Mouse (Mus musculus) c-Kit-positive CD71-positive TER-119-negative erythroid progenitor cells, embryonic 14.5 days (primary cell): Measurements from ENCODE around the gene Mgam.
A peak's percentile ranks its signal among the peaks of the same experiment; 100 is the strongest.
"Not testable (repeated sequence)": the region's sequence is repeated elsewhere in the genome, so short reads cannot be mapped to it uniquely, and the experiment has no call there.

Experiments
- DNase-seq: peaks from one replicate; pipeline ENCODE4 v3.0.0-alpha.2; 2013; ENCODE audit warnings: low read depth

Mgam gene

DNA sequence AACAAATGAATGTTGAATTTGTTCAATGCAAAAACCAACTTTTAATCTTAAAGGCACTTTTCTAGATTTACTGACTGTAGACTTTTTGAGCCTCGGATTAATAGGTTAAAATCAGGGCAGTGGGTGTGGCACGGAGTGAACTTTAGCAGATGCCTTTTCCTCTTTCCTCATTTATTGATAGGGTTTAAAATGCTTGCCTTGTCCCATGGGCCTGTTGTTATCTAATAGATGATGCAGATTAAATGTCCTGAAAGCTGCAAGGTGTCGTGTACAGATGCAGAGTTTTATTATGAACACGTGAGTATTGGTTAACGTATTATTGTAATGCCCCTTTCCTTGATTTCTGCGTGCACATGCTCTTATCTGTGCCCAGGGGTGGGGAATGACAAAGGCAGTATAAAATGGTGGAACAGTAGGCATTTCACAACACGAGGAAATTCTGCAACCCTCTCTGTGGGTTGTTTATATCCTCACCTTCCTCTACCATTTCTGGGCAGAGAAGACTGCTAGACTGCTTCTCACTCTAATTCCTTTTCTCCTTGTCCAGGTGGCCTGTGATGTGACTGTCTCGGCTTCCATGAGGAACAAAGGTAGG, at the start of gene Mgam:
Gene Mgam (plus strand): TSS at position 426 of the 595 bp plus-strand sequence.
- DNase-seq: no peak

DNA sequence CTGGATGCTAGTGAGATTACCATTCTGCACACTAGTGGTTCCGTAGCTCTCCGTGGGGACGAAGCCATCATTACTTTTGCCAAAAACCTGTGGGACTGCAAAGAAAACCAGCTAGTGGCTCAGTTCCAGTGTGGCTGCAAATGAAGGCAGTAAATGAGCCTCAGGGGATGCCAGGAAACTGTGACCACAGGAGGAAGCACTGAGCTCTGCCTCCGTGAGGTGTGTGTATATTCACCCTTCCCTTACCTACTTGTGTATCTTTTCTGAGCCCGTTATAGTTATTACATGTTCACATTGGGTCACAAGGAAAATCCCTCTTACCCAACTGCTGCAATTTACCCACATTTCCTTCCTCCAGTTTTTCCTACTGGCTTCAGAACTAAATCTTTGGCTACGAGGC, 44.3 kb upstream of the Mgam start:
- no peak for DNase-seq

DNA sequence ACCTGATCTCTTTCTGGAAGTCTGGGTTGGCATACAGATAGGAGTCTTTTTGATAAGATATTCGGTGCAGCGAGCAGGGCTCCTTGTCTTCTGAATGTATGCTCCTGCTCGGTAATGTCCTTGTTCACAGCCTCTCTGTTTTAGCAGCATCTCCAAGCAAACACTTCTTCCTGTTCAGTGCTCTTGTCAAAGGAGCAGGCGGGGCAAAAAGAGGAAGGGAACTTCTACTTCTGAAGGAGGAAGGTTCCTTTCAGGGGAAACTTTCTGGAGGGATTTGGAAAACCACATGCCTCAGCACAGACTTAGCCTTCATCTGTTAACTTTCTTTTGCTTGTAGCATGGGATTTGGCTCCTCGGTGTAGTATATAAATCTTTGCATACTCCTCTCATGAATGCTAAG, 43.0 kb upstream of the Mgam start, which contains the start of gene Clec5a:
Gene Clec5a (minus strand): TSS at position 177 of the 400 bp plus-strand sequence.
- DNase-seq: no peak

DNA sequence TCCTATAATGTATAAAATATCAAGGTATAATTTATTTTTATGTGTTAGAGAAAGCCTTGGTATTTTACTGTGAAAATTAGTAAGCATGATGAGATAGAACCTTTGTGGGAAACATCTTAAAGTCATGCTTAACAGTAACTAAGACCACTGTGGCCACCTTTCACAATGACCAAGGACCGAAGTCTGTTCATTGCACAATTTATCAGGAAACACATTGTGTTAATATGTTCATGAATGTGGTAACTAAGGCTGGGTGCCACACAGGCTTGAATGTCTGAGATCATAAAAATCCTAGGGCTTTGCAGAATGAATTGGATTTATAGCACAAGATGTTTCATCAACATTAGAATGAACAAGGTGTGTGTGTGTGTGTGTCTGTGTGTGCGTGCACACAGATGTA, 40.3 kb upstream of the Mgam start:
- DNase-seq: no peak

DNA sequence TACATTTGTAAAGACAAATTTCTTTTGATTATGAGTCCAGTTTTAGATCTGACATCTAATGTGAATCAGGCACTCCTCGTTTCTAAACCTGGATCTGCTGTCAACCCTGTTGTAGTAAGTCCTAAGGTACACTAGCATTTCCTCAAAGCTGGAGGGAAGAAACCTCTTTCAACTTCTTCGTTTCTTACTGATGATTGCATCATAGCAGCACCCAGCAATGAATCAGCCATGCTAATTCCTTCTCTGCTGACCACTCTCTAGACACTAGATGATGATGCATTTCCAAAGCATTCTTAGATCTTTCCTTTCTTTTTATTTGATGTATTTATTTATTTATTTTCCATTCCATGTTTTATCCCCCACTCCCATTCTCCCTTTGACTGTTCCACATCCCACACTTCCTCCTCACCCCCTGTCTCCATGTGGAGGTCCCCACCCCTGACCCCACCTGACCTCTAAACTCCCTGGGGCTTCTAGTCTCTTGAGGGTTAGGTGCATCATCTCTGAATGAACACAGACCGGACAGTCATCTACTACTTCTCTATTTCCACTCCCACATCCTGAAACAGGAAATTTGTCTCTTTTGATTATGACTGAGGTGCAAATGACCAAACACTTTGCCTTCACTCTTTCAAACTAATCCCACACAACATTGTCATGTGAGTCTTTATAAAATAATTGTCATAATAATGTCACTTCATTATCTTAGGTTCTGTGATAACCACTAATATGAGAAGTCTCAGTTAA, 33.7 kb upstream of the Mgam start:
- no peak for DNase-seq

DNA sequence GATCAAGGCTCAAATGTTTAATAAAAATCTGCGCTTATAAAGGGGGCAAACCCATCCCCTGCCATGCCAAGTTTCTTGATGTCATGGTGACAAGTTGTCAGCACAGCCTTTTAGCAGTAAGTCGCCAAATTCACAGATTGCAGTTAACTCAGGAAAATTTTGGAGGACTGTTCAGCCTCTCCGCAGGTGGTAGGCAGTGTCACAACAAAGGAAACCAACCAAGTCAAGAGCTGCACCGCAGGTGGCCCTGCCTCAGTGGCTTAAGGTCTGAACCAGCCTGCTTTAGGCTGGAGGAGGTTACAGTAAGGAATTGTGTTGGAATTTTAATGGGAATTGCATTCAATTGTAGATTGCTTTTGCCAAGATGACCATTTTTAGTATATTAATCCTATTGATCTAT, 30.1 kb upstream of the Mgam start:
- not testable (repeated sequence) for DNase-seq

DNA sequence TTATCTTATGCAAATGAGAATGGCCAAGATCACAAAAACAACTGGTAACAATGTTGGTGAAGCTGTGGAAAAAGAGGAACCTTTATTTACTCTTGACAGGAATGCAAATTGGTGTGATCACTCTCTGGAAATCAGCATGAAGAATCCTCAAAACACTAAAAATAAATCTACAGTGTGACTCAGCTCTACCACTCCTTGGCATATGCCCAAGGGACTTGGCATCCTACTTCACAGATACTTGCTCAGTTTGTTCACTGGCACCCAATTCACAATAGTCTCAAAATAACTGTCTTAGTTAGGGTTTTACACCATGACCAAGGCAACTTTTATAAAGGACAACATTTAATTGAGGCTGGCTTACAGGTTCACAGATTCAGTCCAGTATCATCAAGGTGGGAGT, 21.2 kb upstream of the Mgam start:
- DNase-seq: no peak

DNA sequence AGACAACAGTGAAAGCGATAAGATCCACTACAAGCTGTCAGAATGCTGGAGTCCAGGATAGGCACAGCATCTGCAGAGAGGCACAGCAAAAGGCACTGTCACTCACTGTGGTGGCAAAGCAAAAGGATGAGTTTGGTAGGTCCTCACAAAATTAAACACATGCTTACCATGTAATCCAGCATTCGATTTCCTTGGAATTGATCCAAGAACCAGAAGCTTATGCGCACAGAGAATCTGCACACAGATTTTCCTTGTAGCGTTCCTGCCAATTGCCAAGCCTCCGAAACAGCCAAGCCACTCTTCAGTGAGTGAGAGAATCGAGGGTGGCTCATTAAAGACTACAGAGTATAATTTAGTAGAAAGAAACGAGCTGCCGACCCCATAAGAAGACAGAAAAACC, 18.4 kb upstream of the Mgam start:
- no peak for DNase-seq

DNA sequence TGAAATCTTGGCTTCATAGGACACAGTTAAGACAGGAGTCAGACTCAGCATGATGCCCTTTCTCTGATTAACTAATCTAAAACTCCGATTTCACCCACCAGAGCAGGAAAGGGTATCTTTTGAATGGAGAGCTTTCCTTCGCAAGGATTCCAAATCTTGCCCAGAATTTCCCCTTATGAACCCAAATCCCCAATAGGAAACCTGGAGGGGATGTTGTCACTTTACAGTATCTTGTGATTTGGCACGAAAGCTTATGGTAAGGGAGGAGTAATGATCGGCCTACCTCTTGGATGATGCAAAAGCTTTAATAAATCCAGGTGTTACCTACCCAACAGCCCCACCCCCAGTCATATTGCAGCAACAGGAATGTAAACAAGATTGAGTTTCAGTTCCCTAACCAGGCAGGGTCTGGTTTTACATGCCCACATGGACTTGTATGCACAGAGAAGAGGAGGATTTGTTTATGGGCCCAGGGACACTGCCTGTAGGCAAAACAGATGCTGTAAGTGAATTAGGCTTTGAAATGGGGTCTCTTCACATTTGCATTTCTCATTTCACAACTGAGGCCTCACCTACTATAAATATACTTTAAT, 15.3 kb upstream of the Mgam start, which contains the start of gene Tas2r138:
Gene Tas2r138 (minus strand): TSS at position 51 of the 593 bp plus-strand sequence.
- no peak for DNase-seq

DNA sequence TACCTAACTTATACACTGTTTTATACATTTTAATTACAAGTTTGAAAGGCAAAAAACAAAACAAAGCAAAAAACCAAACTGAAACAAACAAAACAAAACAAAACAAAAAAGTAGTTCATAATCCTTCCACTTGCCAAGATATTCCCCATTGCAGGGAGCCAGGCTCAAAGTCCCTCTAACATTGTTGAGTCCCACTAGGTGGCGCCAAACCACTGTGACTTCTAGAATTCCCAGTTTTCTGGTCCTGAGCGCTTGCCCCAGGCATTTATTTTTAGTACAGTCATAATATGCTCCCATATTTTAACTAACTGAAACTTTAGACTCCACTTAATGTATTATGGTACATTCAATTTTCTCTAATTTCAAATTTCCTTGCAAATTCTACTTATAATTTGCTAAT, 10.7 kb upstream of the Mgam start:
- DNase-seq: peak; percentile 4

DNA sequence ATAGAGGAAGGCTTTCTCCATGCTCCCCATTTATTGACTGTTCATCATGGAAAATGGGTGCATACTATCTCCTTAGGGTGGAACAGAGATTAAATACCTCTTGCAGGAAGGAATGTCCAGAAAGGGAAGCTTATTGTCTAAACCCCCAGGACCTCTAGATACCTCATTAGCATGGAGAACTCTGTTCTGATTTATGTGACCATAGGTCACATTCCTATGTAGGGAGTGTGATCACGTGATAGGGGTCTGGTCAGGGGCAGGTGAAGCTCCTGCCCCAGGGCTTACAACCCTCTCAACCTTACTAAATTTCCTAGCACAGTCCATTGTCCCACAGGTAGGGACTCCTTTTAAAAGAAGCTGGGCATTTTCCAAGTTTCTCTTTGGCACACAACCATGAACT, 2.5 kb upstream of the Mgam start:
- no peak for DNase-seq

DNA sequence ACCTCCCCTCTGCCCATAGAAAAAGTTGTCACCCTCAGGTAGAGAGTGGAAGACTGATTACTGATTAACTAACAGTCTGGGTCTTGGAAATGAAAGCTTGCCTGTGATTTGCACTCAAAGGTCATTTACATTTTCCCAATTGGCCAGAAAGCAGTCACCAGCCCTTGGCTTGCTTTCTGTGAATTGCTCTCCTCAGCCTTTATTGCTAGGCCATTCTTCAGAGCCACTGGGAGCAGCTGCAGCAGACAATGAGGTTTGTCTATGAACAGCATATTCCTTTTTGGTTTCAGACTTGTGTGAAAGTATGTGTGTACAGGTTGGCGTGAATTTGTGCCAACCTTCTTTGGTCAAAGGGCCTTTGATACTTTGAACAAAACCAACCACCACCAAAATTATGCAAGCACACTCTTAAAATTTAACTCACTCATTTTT, 6.0 kb downstream of the Mgam start:
- DNase-seq: no peak

DNA sequence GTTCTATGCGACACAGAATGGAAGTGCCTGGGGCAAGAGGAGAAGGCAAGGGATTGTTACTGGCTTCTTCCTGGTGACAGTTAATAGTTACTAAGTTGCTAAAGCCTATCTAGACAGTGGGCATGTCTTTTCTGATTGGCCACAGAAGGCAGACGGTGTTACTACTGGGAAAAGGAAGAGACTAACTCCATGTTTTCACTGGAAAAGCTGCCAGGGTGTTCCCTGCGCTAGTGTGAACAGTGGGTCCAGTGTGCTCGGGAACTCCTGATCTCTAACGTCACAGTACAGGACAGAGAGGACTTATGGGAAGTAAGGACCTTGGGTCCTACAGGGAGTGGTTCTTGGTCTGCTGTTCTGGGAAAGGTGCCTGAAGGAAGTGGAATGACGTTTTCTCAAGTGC, 6.9 kb downstream of the Mgam start:
- DNase-seq: no peak

DNA sequence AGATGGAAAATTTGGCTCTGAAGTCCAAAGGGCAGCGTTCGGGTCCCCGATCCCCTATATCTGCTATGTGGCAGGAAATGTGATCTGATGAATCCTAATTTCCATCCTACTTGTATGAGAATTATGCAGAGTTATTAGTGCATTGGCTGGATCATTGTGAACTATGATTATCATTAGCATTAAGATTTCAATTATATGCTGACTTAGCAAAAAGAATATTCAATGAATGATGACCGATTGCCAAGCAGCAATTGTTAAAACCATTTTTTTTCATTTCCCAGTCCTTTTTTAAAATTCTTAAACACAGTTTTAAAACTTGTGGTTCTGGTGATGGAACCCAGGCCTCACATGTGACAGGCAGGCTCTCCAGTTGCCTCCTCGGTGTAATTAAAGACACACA, 9.1 kb downstream of the Mgam start:
- no peak for DNase-seq

DNA sequence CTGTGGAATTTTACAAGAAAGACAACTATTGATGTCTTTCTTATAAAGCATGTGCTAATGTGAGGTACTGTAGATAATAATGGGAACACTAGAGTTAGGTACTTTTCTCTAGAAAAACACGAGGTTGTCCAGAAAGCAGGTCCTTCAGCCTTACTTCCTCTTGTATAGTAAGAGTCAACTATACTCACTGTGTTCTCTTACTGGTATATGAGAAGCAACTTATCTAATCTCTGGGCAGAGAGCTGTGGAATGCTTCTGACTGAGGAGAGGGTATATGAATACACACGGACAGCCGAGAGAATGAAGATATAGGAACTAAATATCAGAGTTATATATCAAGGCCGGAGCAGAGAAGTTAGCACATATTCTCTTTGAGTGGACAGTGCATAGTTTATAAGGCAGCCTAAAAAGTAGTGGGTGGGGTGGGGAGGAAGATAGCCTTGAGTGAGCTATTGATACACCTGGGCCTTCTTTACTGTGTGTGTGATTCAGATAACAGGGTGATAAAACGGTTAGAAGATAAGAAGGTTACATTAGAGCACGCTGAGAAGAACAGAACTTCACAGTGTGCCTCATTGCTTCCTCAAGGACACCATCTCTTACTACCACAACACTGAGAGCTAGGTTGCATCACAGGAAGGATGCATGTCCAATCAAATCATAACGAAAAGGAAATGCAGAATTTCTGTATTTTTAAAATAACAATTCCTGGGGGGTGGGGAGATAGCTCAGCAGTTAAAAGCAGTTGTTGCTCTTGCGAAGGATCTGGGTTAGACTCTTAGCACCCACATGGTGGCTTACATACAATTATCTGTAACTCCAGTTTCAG, 12.3 kb downstream of the Mgam start:
- no peak for DNase-seq

DNA sequence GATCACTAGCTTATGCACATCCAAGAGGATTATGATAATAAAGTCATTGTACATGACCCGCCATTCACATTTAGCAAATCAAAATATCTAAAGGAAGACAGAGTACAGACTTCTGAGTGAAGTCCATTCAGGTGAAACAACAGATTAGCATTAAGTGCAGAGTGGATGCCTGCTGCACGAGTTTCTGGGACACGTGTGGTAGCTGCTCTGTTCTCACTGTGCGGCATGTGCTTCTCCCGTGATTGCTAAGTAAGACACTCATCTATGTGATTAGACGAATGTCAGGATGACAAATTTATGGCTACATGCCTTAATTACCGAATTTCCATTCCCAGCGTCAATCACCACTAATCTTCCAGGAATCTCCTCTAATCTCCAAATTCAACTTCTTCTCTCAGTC, 17.1 kb downstream of the Mgam start:
- DNase-seq: no peak

DNA sequence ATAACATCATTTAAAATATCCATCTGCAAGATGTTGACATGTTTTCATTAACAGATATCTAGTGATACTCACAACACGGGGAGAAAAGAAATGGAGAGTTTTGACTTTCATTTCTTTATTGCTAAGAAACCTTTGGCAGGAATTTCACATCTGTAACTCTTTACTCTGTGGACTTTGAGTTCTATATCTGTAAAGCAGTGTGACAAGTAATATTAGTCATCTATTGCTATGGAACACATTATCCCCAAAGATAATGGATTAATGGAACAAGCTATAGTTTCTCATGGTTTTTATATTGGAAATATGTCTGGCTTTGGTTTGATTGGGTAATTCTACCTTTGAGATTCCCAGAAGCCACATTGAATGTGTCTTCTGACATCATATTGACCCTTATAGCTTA, 22.3 kb downstream of the Mgam start:
- DNase-seq: no peak

DNA sequence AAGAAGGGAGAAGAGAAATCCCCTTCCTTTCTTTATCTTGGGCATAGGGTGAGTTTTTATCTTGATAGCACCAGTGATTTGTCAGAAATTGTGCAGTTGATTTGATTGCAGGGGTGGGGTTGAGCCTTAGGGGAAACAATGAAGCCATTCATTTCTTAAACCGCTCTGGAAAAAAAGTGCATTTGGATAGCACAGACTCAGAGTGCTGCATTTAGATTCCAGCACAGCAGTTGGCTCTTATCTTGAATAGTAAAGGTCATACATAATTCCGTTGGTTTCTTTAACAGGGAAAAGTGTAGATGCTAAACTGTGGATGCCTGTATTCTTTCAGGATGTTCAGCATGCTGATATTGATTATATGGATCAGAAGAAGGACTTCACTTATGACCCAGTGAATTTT, 32.3 kb downstream of the Mgam start:
- no peak for DNase-seq

DNA sequence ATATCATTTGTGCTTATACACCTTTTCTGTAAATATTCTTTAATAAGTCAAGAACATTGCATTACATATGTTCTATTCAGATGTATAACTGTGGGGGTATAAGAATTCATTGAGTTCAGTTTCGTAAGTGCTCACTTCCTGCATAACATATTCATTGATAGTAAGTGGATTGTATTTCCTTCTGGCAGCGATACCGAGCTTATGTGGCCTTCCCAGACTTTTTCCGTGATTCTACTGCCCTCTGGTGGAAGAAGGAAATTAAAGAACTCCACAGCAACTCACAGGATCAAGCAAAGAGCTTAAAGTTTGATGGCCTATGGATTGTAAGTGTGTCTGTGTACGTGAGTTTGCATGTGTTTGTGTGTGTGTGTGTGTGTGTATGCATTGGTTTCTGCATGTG, 60.5 kb downstream of the Mgam start:
- DNase-seq: peak; percentile 44

DNA sequence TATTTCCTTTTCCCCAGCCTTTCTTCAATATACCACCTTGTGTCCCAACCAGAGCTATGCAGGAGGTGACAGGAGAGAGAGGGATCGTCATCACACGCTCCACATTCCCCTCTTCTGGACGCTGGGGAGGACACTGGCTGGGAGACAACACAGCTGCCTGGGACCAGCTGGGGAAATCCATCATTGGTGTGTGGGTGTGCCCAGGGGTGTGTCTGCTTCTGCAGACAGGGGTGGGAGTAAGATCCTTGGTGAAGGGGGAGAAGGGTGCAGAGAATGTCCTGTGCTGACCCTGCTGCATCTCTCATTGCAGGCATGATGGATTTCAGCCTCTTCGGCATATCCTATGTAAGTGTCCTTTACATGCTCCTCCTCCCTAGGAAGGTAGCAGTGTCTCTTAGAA, 63.4 kb downstream of the Mgam start:
- DNase-seq: not testable (repeated sequence)

DNA sequence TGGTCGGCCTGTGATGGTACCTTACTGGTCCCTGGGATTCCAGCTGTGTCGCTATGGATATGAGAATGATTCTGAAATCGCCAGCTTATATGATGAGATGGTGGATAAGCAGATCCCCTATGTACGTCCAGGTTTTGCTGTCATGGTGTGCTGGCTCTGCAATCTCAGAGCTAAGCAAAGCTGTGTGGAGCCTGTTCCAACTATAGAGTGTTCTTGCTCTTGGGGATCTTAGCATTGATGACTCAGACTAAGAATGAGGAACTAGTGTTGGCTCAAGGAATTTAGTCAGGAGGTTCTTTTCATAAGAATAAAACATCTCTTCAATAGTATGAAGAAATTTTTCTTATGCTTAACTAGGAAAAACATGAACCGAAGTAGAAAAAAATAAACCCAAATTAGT, 84.9 kb downstream of the Mgam start:
- DNase-seq: not testable (repeated sequence)

DNA sequence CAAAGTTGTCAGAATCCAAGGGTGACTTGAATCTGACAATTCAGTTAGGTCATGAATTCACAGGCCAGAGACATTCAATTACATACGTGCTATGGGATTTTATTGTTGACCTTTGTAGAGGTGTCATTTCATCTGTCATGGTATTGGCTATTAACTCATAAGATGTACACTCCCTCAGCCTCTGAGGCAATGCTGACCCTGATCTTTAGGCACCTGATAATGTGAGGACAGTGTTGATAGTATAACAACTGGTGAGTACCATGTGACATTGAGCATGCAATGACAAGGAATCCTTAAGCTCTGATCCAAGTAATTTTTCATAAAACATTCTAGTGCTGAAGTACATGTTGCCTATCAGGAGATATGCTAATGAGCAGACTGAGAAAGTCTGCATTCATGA, 87.1 kb downstream of the Mgam start:
- no peak for DNase-seq

DNA sequence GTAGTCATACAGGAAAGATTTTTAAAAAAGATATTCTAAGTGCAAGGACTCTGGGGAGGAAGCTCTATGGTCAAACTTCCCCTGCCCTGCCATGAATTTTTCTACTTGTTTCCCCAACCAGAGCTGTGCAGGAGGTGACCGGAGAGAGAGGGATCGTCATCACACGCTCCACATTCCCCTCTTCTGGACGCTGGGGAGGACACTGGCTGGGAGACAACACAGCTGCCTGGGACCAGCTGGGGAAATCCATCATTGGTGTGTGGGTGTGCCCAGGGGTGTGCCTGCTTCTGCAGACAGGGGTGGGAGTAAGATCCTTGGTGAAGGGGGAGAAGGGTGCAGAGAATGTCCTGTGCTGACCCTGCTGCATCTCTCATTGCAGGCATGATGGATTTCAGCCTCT, 99.9 kb downstream of the Mgam start:
- not testable (repeated sequence) for DNase-seq
